Mouse (Mus musculus) CH12.LX (cell line): ENCODE measurements at regions not wholly inside any gene's neighbourhood (a gene's known extent, or its start where the extent isn't known, plus 50 kb on each side); places are given as distances from the start of the nearest gene placed in this dataset.

ENCODE experiments used
- DNase-seq: peaks from one replicate; pipeline ENCODE4 v3.0.0-alpha.2; 2013; ENCODE audit errors: extremely low read depth
- H3K27ac ChIP-seq: 2 replicates; pipeline ENCODE4 v1.5.1; 2012; ENCODE audit warnings: low read depth, mild to moderate bottlenecking, control low read depth, moderate library complexity; ENCODE audit not compliant: insufficient read depth
- H3K27me3 ChIP-seq: replicated peaks from 2 replicates; pipeline ENCODE3; 2012; ENCODE audit warnings: inconsistent platforms
- H3K36me3 ChIP-seq, 2 experiments: replicated peaks in 1 of 2; 2 replicates each; pipeline versions ENCODE3 to v1.6.1; 2012; ENCODE audit warnings: inconsistent platforms in 1 of 2, low read length in 1 of 2, mild to moderate bottlenecking in 1 of 2, mixed read lengths in 1 of 2, moderate library complexity in 1 of 2; ENCODE audit not compliant: control insufficient read depth in 1 of 2, insufficient read depth in 1 of 2
- H3K4me1 ChIP-seq, 2 experiments: 2 replicates each; pipeline ENCODE4 v1.6.1; 2012; ENCODE audit warnings: inconsistent platforms in 1 of 2, moderate library complexity in 1 of 2; ENCODE audit not compliant: insufficient read depth in 2 of 2, control insufficient read depth in 1 of 2
- H3K4me2 ChIP-seq: 2 replicates; pipeline ENCODE4 v1.6.1; 2012; ENCODE audit warnings: low read depth, mild to moderate bottlenecking, control low read depth; ENCODE audit not compliant: poor library complexity, insufficient read depth, severe bottlenecking
- H3K4me3 ChIP-seq, 3 experiments: fragments of 150-350 bp in 1 of 3; sonication (generic) in 1 of 3; replicated peaks in 1 of 3; 2 replicates each; pipeline versions ENCODE3 to v1.5.1; 2011 to 2012; ENCODE audit warnings: low read depth in 2 of 3, low read length in 2 of 3, mild to moderate bottlenecking in 2 of 3, moderate library complexity in 2 of 3, control low read depth in 1 of 3, improper control_type of control experiment in 1 of 3, inconsistent platforms in 1 of 3, mixed read lengths in 1 of 3; ENCODE audit not compliant: poor library complexity in 1 of 3
- H3K79me2 ChIP-seq: replicated peaks from 2 replicates; pipeline ENCODE4 v1.6.1; 2012; ENCODE audit warnings: mild to moderate bottlenecking, moderate library complexity; ENCODE audit not compliant: control insufficient read depth, poor library complexity, insufficient read depth, severe bottlenecking; ENCODE audit errors: extremely low read depth
- H3K9ac ChIP-seq: 2 replicates; pipeline ENCODE4 v1.6.1; 2012; ENCODE audit warnings: low read depth, mild to moderate bottlenecking, control low read depth, moderate library complexity; ENCODE audit not compliant: insufficient read depth
- H3K9me3 ChIP-seq: replicated peaks from 2 replicates; pipeline ENCODE3; 2012; ENCODE audit warnings: low read length, inconsistent platforms, mixed read lengths
- CTCF ChIP-seq, 2 experiments: IDR thresholded peaks in 1 of 2; conservative IDR thresholded peaks in 1 of 2; 2 replicates each; pipeline ENCODE4 v1.5.1; 2011 to 2012; ENCODE audit warnings: low read depth in 2 of 2, low read length in 2 of 2, improper control_type of control experiment in 1 of 2, inconsistent platforms in 1 of 2, mild to moderate bottlenecking in 1 of 2, moderate library complexity in 1 of 2
- E2F4 ChIP-seq: IDR thresholded peaks from 2 replicates; pipeline ENCODE4 v1.6.1; 2011; ENCODE audit warnings: low read depth, low read length, improper control_type of control experiment; ENCODE audit not compliant: insufficient replicate concordance
- ELF1 ChIP-seq: IDR thresholded peaks from 2 replicates; pipeline ENCODE4 v1.6.1; 2014; ENCODE audit warnings: low read depth, mild to moderate bottlenecking, inconsistent platforms, low read length, improper control_type of control experiment
- EP300 ChIP-seq: IDR thresholded peaks from 2 replicates; pipeline ENCODE4 v1.6.1; 2011; ENCODE audit warnings: low read length, improper control_type of control experiment
- ETS1 ChIP-seq: conservative IDR thresholded peaks from 2 replicates; pipeline ENCODE4 v1.6.1; 2012; ENCODE audit warnings: low read depth, mild to moderate bottlenecking, inconsistent platforms, low read length, improper control_type of control experiment, moderate library complexity
- GABPA ChIP-seq: IDR thresholded peaks from 2 replicates; pipeline ENCODE4 v1.6.1; 2012; ENCODE audit warnings: low read depth, low read length, improper control_type of control experiment, inconsistent platforms; ENCODE audit not compliant: insufficient replicate concordance
- IRF4 ChIP-seq: IDR thresholded peaks from 2 replicates; pipeline ENCODE4 v1.6.1; 2014; ENCODE audit warnings: low read depth, mild to moderate bottlenecking, inconsistent platforms, low read length, improper control_type of control experiment
- JUND ChIP-seq: conservative IDR thresholded peaks from 2 replicates; pipeline ENCODE4 v1.6.1; 2011; ENCODE audit warnings: low read depth, low read length, improper control_type of control experiment
- MAZ ChIP-seq: IDR thresholded peaks from 2 replicates; pipeline ENCODE4 v1.6.1; 2012; ENCODE audit warnings: low read depth, mild to moderate bottlenecking, inconsistent platforms, low read length, improper control_type of control experiment, moderate library complexity
- MXI1 ChIP-seq: IDR thresholded peaks from 2 replicates; pipeline ENCODE4 v1.6.1; 2011; ENCODE audit warnings: mild to moderate bottlenecking, low read depth, low read length, improper control_type of control experiment
- MYC ChIP-seq: IDR thresholded peaks from 2 replicates; pipeline ENCODE4 v1.6.1; 2011; ENCODE audit warnings: low read depth, mild to moderate bottlenecking, improper control_type of control experiment, low read length
- SIN3A ChIP-seq: IDR thresholded peaks from 2 replicates; pipeline ENCODE4 v1.6.1; 2012; ENCODE audit warnings: low read length, improper control_type of control experiment, inconsistent platforms
- SMC3 ChIP-seq: IDR thresholded peaks from 2 replicates; pipeline ENCODE4 v1.6.1; 2011; ENCODE audit warnings: low read depth, low read length, improper control_type of control experiment
- TCF12 ChIP-seq: IDR thresholded peaks from 2 replicates; pipeline ENCODE4 v1.6.1; 2014; ENCODE audit warnings: low read depth, mild to moderate bottlenecking, inconsistent platforms, low read length, improper control_type of control experiment
- UBTF ChIP-seq: IDR thresholded peaks from 2 replicates; pipeline ENCODE4 v1.6.1; 2012; ENCODE audit warnings: low read depth, mild to moderate bottlenecking, inconsistent platforms, low read length, improper control_type of control experiment, moderate library complexity
- USF2 ChIP-seq: conservative IDR thresholded peaks from 2 replicates; pipeline ENCODE4 v1.6.1; 2011; ENCODE audit warnings: low read depth, low read length, improper control_type of control experiment
- ZC3H11A ChIP-seq: IDR thresholded peaks from 2 replicates; pipeline ENCODE4 v1.6.1; 2012; ENCODE audit warnings: low read depth, mild to moderate bottlenecking, inconsistent platforms, low read length, improper control_type of control experiment
- ZKSCAN1 ChIP-seq: IDR thresholded peaks from 2 replicates; pipeline ENCODE4 v1.6.1; 2012; ENCODE audit warnings: low read depth, inconsistent platforms, low read length, improper control_type of control experiment, borderline replicate concordance
- ZNF384 ChIP-seq: IDR thresholded peaks from 2 replicates; pipeline ENCODE4 v1.6.1; 2012; ENCODE audit warnings: low read depth, low read length, improper control_type of control experiment, inconsistent platforms
- dilution Hi-C: fragments of 300-500 bp; cut with MboI; formaldehyde crosslinking; loops from 2 replicates; pipeline ENCODE4 v1.14.3; 2020; ENCODE audit warnings: low sequenced_read_pairs; ENCODE audit not compliant: extremely low pct_unique_long_range_greater_than_20kb, extremely low pct_ligation_motif_present
- in situ Hi-C: fragments of 300-500 bp; cut with MboI; formaldehyde crosslinking; loops from 3 replicates; pipeline ENCODE4 v1.14.3; 2019; ENCODE audit warnings: low sequenced_read_pairs, low pct_ligation_motif_present, low pct_unique_long_range_greater_than_20kb, mixed read lengths

- in situ Hi-C loops, result no loop called here
- Histone ChIP-seq H3K4me2 (no peak overlapping the region), H3K9me3 (no peaks in the 10 kb centered on the region), H3K9ac (no peak overlapping the region), H3K27ac (no peak overlapping the region), H3K27me3 (no peaks in the 10 kb centered on the region), H3K4me1 (no peaks in the 10 kb centered on the region), H3K79me2 (no peaks in the 10 kb centered on the region), H3K36me3 (no peaks in the 10 kb centered on the region), H3K4me3 (no peak overlapping the region)
- no peak for DNase-seq
- dilution Hi-C loops, result no loop called here
- TF ChIP-seq ETS1, result no peak
- TF ChIP-seq UBTF, result no peak
- TF ChIP-seq ZNF384, result no peak
- no peak for TF ChIP-seq MYC
- TF ChIP-seq IRF4, result no peak
- no peak for TF ChIP-seq EP300
- no peak for TF ChIP-seq ELF1
- no peak for TF ChIP-seq E2F4
- no peak for TF ChIP-seq MAZ
- no peak for TF ChIP-seq ZC3H11A
These were observed 221.7 kb upstream of the Pde3a start for GRCm38 (mm10) chr6:141027353-141027752.

GRCm38 (mm10) chr6:141027787-141028186 is 221.3 kb upstream of the Pde3a start:
- dilution Hi-C loops, result no loop called here
- Histone ChIP-seq H3K4me2 (no peak overlapping the region), H3K79me2 (no peaks in the 10 kb centered on the region), H3K27me3 (no peaks in the 10 kb centered on the region), H3K27ac (no peak overlapping the region), H3K9ac (no peak overlapping the region), H3K4me3 (no peak overlapping the region), H3K36me3 (no peaks in the 10 kb centered on the region), H3K4me1 (no peaks in the 10 kb centered on the region), H3K9me3 (no peaks in the 10 kb centered on the region)
- TF ChIP-seq USF2 (no peak), CTCF (conservative IDR thresholded peaks at IDR 0.05 in 1 of 2, IDR thresholded peaks at IDR 0.05 in 1 of 2; ENCODE audit: low read depth in 2 of 2, low read length in 2 of 2) (no peak), ZKSCAN1 (no peak), TCF12 (no peak), SIN3A (no peak), MXI1 (no peak), GABPA (no peak), JUND (no peak), SMC3 (no peak)
- DNase-seq, result no peak
- in situ Hi-C loops, result no loop called here
